In the genomic region with DNA sequence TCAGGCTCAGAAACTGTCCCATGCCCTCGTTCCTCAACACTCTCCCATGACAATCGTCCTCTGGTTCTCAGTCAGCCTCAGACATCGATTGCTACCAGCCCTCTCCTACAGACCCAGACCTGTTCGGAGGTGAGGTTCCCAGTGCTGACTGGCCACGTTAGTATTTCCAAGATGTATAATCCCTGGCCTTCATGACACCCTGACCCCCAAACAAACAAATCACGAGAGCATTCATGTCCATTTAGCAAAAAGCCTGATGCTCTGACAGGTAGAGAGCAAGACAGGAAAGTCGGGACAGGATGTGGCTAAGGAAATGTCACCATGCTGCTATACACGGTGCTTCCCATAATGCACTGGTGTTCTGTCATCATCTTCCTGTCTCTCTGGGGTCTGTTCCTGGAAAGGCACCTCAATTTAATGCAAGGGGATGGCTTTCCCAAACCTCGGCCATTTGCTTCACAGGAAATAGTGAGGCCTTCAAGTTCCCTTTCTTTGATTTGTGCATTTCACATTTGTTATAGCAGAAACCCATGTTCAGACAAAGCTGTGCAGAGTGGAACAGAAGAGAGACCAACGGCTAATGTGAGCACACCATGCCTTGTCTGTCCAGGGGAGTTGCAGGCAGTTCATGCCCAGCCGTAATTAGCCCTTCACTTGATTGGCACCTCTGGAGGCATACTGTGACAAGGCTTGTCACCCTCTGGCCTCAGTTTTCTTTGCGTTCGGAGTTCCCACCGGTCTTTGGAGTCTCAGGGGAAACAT, we compare ENCODE assay signal across 11 mouse cellular contexts. TPM values are rescaled to one million over a fixed set of nuclear protein-coding genes. Genes with fewer than 3 reads are reported as not detected.
A peak's percentile ranks its signal among the peaks of the same experiment; 100 is the strongest.
DNase-seq lines count a peak whose midpoint lies in the region; ATAC-seq lines count a peak whose summit lies in the region.
"Had no signal": no experiment of that assay in that cellular context is flagged by ENCODE, and none has a peak within 500 bp of the region (broad histone marks: within the 10 kb centered on the region; RNA-seq: fewer than 3 reads in every experiment).

No protein-coding gene starts in this region.

- H3K36me3 ChIP-seq in lung, embryonic 15.5 days, result no peaks in the 10 kb centered on the region
- peaks cover 19% of the 10 kb centered on the region for H3K36me3 ChIP-seq in forebrain, embryonic 14.5 days (ENCODE audit: control insufficient read depth, insufficient read depth, low read length)
- peaks cover 10% of the 10 kb centered on the region for H3K36me3 ChIP-seq in midbrain, embryonic 10.5 days
- H3K36me3 ChIP-seq: stomach, embryonic 15.5 days had no signal

- DNase-seq in lung, postnatal 36 days, result no peak
- DNase-seq in forebrain, embryonic 14.5 days (ENCODE audit: low spot score), result no peak
- DNase-seq in midbrain, embryonic 10.5 days (ENCODE audit: low spot score), result no peak
- DNase-seq in thymus, postnatal 25 days, result peak; percentile 47
- DNase-seq in left cerebral cortex, postnatal 4 days, result no peak
- DNase-seq in layer of hippocampus, adult 9-10 months (ENCODE audit: low spot score), result no peak
- no peak for DNase-seq in layer of hippocampus, postnatal 25 days (ENCODE audit: extremely low spot score in 1 of 2, low spot score in 1 of 2)

- no peak overlapping the region for H3K4me3 ChIP-seq in lung, embryonic 15.5 days
- H3K4me3 ChIP-seq in forebrain, embryonic 14.5 days (ENCODE audit: low read depth, low read length), result no peak overlapping the region
- no peak overlapping the region for H3K4me3 ChIP-seq in midbrain, embryonic 10.5 days
- H3K4me3 ChIP-seq: stomach, embryonic 15.5 days had no signal

- ATAC-seq in lung, embryonic 15.5 days (ENCODE audit: borderline replicate concordance, extremely low read depth, low FRiP score, low TSS enrichment), result 0 out of 2 replicates have a peak, but pooled peaks have one; percentile 44
- ATAC-seq in forebrain, embryonic 14.5 days, result peak; percentile 81

- H3K4me2 ChIP-seq in lung, embryonic 15.5 days, result no peak overlapping the region
- no peak overlapping the region for H3K4me2 ChIP-seq in forebrain, embryonic 14.5 days (ENCODE audit: low read length)
- H3K4me2 ChIP-seq: stomach, embryonic 15.5 days had no signal

- no peaks in the 10 kb centered on the region for H3K27me3 ChIP-seq in lung, embryonic 15.5 days
- H3K27me3 ChIP-seq in forebrain, embryonic 14.5 days (replicated peaks; ENCODE audit: control insufficient read depth, insufficient read depth, low read length), result no peaks in the 10 kb centered on the region
- H3K27me3 ChIP-seq in midbrain, embryonic 10.5 days (ENCODE audit: low read depth, poor library complexity, severe bottlenecking), result no peaks in the 10 kb centered on the region; the same call in 1 of the 2 replicates
- H3K27me3 ChIP-seq: stomach, embryonic 15.5 days had no signal

- 73% methylated on average over 14 of the region's 14 CpGs for WGBS in lung, embryonic 15.5 days
- WGBS in forebrain, embryonic 14.5 days, result 32% methylated on average over 14 of the region's 14 CpGs
- 79% methylated on average over 14 of the region's 14 CpGs for WGBS in midbrain, embryonic 10.5 days

- H3K4me1 ChIP-seq in lung, embryonic 15.5 days, result no peaks in the 10 kb centered on the region
- peaks cover 12% of the 10 kb centered on the region; the same call in 1 of the 2 replicates for H3K4me1 ChIP-seq in forebrain, embryonic 14.5 days (ENCODE audit: control insufficient read depth, insufficient read depth, low read length)
- peaks cover 13% of the 10 kb centered on the region for H3K4me1 ChIP-seq in midbrain, embryonic 10.5 days

- H3K27ac ChIP-seq in lung, embryonic 15.5 days, result no peak overlapping the region
- peak overlapping the region; percentile 17; the same call in 1 of the 2 replicates for H3K27ac ChIP-seq in forebrain, embryonic 14.5 days (ENCODE audit: low read depth, low read length)
- H3K27ac ChIP-seq in midbrain, embryonic 10.5 days (replicated peaks), result peak overlapping the region; percentile 63
- H3K27ac ChIP-seq: stomach, embryonic 15.5 days had no signal

- H3K9me3 ChIP-seq in lung, embryonic 15.5 days, result no peaks in the 10 kb centered on the region
- H3K9me3 ChIP-seq in forebrain, embryonic 14.5 days (replicated peaks; ENCODE audit: control insufficient read depth, low read length), result no peaks in the 10 kb centered on the region
- no peaks in the 10 kb centered on the region for H3K9me3 ChIP-seq in midbrain, embryonic 10.5 days (replicated peaks)
- H3K9me3 ChIP-seq: stomach, embryonic 15.5 days had no signal

- no peak overlapping the region for H3K9ac ChIP-seq in lung, embryonic 15.5 days
- H3K9ac ChIP-seq in forebrain, embryonic 14.5 days (ENCODE audit: low read length), result no peak overlapping the region
- H3K9ac ChIP-seq: stomach, embryonic 15.5 days had no signal

- intact Hi-C loops in left cerebral cortex, postnatal 4 days (cut with DNase I), result loop anchor here (2.0 kb wide), 1 partner anchor 247 kb away; no protein-coding TSS in a partner anchor

RNA-seq across cellular contexts. Expression of gene Cmas, which starts 23.5 kb away (rescaled TPM):
- 68.3 and 68.9 TPM in 2 replicates for polyA plus RNA-seq in lung, embryonic 15.5 days (2015; fragmentation: Nextera tagmentation; extraction: Ambion mirVana)
- polyA plus RNA-seq in forebrain, embryonic 14.5 days (2014; fragmentation: Nextera tagmentation; extraction: Ambion mirVana), result 159 and 173 TPM in 2 replicates
- 81.0 and 86.6 TPM in 2 replicates for polyA plus RNA-seq in midbrain, embryonic 10.5 days (2016; fragmentation: Nextera tagmentation; extraction: Ambion mirVana)
- total RNA-seq in left cerebral cortex, postnatal 4 days (2021), result 100 to 1,000 TPM; 135 to 148 TPM
- total RNA-seq in layer of hippocampus, postnatal 25 days (2021), result 100 to 1,000 TPM in 1 of 2 experiments, 10 to 100 TPM in 1; 99.1 to 108 TPM

RNA-seq across cellular contexts. Expression of gene Sult6b2, which starts 24.3 kb away (rescaled TPM):
- polyA plus RNA-seq in lung, embryonic 15.5 days (2015; fragmentation: Nextera tagmentation; extraction: Ambion mirVana), result not detected in 2 replicates
- 0.18 TPM in 1 of 2 replicates, not detected in the other for polyA plus RNA-seq in forebrain, embryonic 14.5 days (2014; fragmentation: Nextera tagmentation; extraction: Ambion mirVana)
- not detected in 2 replicates for polyA plus RNA-seq in midbrain, embryonic 10.5 days (2016; fragmentation: Nextera tagmentation; extraction: Ambion mirVana)
- under 1 TPM in 1 of 2 experiments, not detected in 1; 0.16 TPM for total RNA-seq in left cerebral cortex, postnatal 4 days (2021)
- total RNA-seq in layer of hippocampus, postnatal 25 days (2021), result under 1 TPM in 1 of 2 experiments, not detected in 1; 0.15 TPM
- total RNA-seq: adrenal gland, postnatal 10 days; heart, postnatal 14 days had no signal
